Mouse (Mus musculus): ENCODE data around the gene Arl6ip1.
"Not testable (repeated sequence)": the region's sequence is repeated elsewhere in the genome, so short reads cannot be mapped to it uniquely, and the experiment has no call there.

The Arl6ip1 gene

DNA sequence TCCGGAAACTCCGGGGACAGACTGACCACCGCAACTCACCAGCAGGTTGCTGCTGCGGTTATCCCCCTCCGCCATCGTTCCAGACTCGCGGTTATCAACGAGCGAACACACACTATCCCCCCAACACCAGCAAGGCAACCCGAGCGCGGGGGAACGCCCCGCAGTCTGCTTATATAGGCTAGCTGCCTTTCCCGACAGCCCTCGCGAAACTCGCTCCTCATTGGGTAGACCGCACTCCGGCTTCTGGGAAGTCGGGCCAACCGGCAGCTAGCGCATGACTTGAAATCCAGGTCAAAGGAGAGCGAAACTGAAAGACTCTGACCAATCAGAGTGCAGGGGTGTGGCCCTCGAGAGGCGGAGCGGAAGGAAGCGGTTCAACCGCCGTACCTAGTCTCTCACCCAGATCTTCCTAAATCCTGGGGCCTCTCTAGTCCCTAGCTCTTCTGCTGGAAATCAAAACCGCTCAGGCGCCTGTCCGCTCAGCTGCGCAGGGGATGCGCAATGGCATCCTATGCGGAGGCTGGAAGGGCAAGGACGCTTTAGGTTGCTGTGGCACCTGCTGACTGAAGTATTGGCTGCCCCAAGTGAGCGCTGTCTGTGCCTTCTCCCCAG is at the start of gene Arl6ip1:
Gene Arl6ip1, minus strand, starts transcription at position 233 of the 612 bp plus-strand sequence.
- peak; percentile 96 for DNase-seq

DNA sequence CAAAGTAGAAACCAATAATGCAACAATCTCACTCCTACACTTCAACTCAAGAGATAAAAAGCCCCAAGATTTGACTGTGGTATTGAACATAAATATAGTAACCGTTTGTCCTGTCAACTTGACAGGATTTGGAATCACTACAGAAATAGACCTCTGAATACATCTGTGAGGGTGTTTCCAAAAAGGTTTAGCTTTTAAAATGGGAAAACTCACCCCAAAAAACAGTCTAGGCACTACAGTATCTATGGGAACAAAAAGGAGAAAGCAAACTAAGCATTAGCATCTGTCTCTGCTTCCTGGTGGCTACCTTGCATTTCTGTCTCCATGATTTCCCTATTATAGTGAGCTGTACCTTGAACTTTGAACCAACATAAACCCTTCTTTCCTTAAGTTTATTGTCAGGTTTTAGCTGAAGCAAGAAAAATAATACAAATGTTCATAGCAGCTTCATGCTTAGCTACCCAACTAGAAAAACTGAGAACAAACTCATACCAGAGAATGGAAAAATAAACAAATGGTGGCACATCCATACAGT is 46.4 kb upstream of the Arl6ip1 start:
- DNase-seq, result no peak

DNA sequence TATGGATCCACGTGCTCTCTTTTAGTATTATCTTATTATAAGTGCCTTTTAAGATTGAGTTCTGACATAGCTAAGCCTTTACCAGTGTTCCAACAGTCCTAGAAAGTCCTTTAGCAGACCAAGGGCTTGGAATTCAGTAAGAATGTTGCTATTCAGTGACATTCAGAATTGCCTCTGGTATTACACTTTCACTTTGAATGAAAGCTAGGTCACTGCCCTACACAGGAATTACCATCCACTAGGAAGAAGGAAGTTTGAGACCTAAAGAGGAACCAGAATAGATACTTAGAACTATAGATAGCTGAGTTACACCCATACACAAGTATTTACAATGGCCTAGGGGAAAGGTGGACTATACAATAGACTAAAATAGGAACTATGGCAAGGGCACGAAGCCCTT is 40.7 kb upstream of the Arl6ip1 start:
- not testable (repeated sequence) for DNase-seq

DNA sequence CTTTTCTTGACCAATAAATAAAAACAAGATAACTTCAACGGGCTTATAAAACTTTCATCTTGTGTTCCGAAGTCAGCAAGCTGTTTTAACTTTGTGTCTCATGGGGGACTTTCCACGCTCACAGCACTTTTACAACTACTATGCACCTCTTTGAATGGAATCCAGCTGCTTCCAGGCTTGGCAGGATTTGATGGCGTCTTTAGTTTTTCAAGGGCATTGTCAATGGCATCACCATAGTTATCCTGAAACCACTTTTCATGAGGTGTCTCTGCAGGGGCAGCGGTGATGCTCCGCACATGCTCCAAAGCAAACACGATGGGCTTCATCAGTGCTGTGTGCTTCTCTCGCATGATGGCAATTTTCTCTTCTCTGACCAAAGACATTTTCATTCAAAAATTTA is 33.5 kb upstream of the Arl6ip1 start:
- DNase-seq, result no peak

DNA sequence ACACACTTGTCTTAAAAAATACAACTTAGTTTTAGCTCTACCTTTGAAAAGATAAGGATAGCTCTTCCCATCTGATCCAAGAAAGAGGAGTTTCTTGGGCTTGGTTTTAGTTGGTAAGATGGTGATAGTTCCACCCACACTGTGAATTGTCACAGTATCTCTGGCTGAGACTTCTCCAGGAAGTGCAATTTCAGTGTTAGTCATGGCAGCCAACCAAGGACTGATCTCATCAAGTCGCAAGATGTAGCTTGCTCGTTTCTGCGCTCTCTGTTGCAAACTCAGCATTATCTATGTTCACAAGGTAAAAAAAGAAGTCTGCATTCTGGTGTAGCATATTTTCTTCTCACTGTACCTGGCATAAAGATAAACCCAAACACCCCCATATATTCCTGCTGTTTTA is 30.7 kb upstream of the Arl6ip1 start:
- DNase-seq, result peak; percentile 38

DNA sequence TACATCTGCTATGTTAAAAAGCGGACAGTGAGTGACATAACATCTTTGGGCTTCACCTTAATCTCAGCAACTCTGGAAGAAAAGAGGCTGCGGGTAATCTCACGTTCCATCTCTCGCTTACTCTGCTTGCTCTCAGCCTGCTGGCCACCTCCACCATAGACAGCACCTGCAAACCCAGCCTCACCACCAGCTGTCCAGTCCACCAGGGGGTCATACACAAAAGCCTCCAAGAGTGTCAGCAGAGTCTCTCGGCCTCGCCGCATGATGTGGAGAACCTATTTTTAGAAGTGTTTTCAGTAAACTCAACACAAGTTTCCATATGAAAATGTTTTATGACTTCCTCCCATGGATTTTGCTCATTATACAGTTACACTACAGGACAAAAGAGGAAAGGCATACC is 27.0 kb upstream of the Arl6ip1 start:
- DNase-seq, result peak; percentile 44

DNA sequence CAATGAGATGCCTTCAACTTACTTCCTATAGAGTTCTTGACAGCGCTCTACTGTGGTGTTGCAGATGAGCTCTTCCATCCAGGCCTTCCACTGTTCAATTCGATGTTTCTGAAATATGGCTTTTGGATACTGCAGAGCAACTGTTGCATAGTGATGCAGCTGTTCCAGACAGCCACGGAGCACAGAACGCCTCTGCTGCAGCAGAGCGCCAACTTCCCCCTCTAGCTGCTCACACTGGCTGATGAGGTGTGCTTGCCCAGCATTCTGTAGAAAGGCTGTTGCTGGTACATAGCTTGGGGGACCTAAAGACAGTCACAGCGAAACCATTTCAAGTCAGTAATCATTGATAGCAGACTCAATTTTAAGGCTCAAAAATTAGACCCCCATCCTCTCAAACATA is 24.7 kb upstream of the Arl6ip1 start:
- DNase-seq, result no peak

DNA sequence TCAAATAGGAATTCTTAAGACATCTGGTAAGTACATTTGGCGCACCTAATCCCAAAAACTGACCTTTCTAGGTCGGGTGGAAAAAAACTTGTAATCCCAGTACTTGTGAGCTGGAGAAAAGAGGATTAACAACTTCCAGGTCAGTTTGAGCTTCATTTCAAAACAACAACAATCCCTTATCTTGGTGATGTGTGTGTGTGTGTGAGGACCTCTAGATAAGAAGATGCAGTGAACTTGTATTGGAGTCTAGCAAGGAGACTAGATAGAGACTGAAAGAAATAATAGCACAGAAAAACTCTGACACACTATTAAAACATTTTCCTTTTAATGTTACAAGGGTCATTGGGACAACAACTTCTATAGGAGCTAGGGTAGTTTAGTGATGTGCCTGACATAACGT is 14.1 kb upstream of the Arl6ip1 start:
- no peak for DNase-seq

DNA sequence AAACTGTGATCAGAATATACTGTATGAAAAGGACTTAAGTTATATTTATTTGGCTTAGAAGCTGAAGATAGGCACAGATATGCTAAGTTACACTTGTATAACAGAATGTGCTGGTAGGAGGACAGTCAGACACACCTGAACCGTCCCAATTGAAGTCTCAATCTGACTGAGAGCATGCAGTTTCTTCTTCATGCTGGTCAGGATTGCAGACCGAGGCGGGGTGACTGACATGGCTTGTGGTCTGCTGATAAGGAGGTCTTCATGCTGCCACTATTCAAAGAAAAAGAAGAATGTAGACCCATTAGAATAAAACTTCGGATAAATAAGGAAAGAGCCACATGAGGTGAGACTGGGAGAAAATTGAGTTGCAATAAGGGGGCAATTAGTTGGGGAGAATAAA is 13.7 kb upstream of the Arl6ip1 start:
- DNase-seq, result no peak

DNA sequence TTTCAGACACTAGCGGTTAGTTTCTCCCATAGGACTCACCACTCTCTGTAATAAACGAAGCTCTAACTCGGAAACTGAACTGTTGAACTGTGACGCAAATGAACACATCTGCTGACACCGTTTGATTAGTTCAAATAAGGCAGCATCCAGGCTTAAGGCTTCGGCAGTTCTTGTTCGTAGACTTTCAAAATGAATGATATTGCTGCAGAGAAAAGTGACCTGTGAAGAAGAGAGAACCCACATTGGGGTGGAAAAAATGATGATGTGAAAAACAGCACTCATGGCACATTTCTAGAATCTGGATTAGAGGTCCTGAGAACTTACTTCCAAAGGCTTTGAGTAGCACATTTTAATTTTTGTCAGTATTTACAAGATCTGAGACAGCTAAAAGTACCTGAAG is 11.8 kb upstream of the Arl6ip1 start:
- no peak for DNase-seq

DNA sequence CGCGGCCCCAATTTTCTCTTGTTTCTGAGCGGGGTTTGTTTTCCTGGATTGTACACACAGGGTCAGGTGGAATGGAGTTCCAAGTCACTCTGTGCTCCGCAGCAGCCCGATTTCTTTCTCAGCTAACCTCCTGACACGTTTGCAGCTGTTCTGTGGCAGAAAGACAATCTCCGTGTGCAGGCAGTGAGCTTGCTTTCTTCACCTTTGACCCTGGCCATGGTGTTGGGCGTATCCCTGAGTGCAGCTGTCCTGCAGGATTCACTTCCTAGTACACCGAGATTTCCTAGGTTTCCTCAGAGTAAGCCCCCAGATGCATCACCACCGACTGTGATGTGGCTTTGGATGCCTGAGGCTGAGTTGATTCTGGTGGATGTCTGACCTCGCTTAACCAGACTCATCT is 5.7 kb upstream of the Arl6ip1 start:
- DNase-seq, result no peak

DNA sequence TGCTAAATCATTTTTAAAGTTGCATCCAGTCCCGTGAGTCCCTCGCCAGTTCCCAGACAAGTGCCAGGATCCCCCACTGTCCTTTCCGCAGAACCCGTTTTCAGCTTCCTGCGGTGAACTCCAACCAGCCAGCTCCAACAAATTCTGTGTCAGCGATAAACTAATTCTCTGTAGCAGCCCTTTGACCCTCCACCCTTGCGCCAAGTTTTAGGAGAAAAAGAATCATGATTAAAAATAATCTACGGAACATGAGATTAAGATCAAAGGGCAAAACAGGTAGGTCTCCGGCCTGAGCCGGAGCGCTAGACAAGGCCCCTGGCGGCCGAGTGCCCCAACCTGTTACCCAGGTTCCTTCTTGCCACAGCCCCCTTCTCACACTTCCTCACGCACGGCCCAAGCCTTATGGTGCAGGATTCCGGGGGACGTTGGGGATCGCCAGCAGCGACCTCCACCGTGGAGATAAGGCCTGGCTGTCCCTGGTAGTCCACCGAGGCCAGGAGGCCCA is 485 bp downstream of the Arl6ip1 start:
- DNase-seq, result peak; percentile 54

DNA sequence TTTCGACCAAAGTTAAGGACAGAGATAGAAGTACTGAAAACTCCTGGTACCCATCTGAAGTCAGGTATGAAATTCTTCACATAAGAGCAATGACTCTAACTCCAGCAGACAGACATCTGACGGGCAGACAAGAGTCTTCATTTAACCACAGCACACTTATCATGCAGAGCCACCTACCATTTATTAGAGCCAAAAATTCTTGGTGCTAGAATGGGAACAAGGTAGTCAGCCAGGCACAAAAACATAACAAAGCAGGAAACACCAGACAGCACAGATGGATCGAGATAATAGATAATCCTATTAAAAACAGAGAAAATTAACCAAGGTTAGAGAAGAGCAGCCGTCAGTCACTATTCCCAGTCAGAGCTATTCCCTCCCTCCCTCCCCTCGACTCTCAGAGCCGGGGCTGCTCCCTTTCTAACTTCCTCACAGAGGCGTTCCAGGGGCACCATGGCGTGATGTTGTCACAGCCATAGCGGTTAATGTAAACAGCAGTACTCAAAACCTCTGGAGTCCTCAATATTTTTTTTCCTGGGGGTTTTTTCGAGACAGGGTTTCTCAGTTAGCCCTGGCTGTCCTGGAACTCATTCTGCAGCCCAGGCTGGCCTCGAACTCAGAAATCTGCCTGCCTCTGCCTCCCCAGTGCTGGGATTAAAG is 3.1 kb downstream of the Arl6ip1 start:
- DNase-seq, result no peak

DNA sequence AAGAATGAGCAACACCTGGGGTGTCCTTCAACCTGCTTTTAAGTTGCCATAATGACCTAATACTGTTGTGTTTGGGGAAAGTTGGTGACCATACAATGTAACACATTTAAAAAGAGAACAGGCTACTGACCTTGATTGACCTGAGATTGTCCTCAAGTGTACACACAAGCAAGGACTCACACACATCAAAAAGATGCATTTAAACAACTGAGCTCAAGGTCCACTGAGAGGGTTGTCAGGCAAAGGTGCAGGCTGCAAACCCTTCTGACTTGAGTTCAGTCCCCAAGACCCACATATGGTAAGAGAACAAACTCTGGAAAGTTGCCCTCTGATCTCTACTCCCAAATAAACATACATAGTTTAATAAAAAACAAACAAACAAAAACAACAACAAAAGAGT is 3.7 kb downstream of the Arl6ip1 start:
- DNase-seq, result no peak

DNA sequence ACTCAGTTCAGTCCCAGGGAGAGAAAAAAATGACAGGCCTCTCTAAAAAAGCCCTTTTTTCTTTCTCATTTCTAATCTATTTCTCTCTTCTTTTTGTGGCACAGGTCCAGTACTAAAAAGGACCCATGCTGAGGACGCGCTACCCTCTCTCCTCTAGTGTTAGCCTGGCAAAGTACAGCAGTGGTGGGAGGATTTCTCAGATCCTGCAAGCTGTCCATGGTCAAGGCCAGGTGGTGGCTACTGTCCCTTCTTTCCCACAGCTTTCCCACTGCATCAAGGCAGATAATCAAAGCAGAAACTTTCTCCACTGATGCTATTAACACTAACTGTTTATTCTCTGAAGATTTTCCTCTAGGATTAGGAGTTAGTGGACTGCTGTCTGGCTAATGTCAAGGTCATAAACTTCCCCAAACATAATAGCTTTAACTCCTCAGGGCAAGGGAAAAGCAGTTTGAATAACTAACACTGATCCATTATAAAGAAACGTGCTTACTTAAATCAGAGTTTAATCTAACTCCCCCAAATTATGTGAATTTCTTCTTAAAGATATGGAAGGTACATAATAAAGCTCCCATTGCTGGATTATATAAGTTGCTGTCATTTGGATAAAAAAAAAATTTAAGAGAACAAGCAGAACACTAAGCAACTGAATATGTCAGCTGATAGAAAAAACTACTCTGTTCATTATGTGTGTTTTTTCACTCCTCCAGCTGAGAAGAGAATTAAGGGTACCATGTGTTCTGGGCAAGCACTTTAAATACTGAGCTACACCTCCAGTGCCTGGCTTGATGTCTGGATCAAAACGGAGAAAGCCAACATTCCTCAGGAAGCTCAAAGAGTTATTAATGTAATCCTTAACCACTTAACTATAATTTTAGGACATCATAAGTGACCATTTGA is 5.7 kb downstream of the Arl6ip1 start:
- DNase-seq, result no peak

DNA sequence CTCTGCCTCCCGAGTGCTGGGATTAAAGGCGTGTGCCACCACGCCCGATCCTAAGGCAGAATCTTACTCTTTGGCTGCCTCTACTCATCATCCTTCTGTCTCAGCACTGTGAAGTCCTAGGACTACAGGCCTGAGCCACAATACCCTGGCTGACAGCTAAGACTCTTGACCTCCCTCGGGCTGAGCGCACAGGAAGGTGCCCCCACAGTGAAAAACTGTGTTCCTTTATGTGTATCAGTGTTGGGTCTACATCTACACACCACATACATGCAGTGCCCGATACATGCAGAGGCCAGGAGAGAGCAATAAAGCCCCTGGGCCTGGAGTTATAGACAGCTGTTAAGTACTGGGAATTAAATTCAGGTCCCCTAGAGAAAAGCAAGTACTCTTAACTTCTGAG is 7.2 kb downstream of the Arl6ip1 start:
- no peak for DNase-seq

DNA sequence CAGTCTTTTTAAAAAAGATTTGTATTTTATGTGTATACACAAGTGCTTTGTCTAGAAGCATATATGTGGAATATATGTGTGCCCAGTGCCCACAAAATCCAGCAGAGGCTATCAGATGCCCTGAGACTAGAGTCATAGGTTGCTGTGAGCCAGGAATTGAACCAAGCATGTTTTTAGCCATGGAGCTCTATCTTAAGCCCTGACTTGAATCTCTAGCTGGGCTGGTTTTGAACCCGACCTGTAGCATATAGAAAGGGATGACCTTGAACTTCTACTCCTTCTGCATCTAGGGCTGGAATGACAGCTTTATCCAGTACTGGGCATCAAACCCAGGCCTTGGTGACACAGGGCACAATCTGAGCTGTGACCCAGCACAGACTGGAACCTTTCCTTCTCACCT is 8.8 kb downstream of the Arl6ip1 start:
- no peak for DNase-seq

DNA sequence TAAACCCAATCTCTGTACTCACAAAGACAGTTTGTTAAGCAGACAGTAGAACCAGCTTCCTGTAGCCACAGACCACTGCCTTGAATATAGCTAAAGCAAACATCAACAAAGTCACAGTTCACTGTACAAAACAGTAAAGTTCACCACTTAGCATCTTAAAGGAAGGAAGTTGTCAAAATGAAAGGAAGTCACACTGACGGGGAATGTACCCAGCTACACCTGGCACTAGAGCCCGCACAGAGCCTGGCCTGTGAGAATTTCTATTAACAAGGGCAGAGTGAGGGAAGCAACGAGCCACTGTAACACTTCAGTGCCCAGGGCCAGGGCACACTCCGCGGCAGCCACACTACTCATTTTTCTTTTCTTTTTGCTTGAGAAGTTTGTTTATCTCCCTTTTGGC is 9.5 kb downstream of the Arl6ip1 start:
- no peak for DNase-seq

DNA sequence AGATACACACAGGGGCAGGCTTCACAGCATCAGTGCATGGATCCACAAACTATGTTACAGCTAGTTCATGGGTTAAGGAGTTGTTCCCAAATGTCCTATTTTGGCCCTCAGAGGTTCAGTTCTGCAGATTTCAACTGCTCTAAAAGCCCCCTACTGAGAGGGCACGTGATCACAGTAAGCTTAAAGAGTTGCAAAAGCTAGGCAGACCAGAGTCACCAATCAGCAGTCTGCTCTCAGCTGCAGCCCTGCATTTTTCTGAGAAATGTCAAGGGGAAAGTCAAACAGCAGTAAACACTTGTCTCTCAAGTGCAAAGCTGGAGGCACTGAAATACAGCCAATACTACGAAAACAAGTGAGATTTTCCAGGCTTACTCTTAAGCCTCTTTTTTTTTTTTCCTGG is 10.3 kb downstream of the Arl6ip1 start:
- DNase-seq, result no peak

DNA sequence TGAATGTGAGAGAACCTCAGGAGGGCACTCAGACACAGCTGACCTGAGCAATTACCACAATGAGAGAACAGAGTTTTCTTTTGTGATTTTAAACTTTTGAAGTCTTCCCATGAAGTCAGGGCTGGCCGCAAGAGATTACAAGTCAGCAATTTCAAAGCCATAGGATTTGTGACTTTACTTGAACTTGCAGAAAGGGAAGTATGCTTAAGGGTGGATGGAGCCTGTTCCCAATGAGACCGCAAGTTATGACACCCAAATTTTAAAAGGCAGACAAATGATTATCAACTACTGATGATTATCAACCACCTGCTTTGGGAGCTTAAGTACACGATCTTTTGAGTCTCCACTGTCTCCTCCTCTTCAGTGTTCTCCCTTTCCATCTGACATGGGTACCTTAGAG is 11.0 kb downstream of the Arl6ip1 start:
- no peak for DNase-seq

DNA sequence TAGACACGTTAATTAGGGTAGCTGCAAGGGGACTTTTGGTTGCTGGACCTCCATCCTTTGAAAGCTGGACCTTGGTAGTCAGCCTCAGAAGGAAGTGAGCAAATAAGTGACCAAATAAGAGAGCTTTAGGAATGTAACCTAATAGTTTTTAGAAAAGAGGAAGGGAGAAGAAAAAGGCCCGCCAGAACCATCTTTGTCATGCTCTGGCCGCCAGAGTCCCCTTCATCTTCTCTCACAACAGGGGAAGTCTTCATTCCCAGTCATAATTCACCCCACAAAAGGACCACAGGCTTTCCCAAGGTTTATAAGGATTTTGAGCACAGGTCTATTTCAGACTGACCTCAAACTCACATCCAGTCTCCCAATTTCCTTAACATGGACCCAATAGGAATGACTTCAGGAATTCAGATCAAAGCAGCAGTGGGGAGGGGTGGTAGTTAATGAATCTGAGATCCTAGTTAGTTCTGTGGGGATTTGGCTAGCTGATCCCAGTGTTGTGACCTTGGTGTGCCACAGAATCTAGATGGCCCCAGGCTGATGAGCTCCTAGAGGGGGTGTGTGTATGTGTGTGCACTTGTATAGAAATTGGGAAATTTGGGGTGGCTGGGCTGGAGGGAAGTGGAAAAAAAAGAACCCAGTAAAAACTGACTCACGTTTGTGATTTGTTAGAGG is 11.8 kb downstream of the Arl6ip1 start:
- no peak for DNase-seq

DNA sequence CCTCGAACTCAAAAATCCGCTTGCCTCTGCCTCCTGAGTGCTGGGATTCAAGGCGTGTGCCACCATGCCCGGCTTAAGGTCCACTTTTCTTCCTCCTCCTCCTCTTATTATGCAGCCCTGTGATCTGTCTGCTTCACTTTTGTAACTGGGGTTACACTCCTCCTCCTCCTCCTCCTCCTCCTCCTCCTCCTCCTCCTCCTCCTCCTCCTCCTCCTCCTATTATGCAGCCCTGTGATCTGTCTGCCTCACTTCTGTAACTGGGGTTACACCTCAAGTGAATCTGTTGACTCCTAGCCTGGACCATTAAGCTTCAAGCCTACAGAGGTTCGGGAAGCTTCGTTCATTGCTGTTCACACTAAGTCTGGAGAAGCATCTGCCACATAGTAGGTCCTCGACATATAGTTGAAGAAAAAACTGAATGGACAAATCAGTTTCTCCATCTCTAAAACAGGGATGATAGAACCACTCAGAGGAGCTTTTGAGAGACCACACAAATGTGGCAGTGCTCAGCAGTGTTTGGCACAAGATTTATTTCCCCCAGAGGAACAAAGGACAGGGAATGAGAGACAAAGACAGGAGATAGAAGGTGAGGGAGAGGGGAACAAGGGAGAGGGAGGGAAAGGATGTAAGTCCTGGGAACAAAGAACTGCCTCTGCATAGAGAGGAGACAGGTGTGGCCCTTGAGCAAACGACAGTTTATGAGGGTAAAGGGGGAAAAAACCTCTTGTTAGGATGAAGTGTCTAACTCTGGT is 12.5 kb downstream of the Arl6ip1 start:
- no peak for DNase-seq

Data from cerebellum, adult 9-10 months (tissue).